Mouse (Mus musculus) neural tube, postnatal 0 days (tissue): Measurements from ENCODE around the gene Qtrt1. TPM values are rescaled to one million over a fixed set of nuclear protein-coding genes. Genes with fewer than 3 reads are reported as not detected.

ENCODE experiments used
- polyA plus RNA-seq: library from polyadenylated mRNA; unstranded; fragments of >200 nt; fragmentation: Nextera tagmentation; extraction: Ambion mirVana; gene quantifications from 2 replicates; pipeline ENCODE4 v1.2.1, GENCODE M21; 2015

Qtrt1 gene
- 38.6 and 45.7 TPM in 2 replicates for polyA plus RNA-seq

GRCm38 (mm10) chr9:21411669-21412550 is at the start of gene Qtrt1:
TSS of gene Qtrt1 (plus strand) at chr9:21411837.

GRCm38 (mm10) chr9:21367357-21368111 is 44.1 kb upstream of the Qtrt1 start, which contains the start of gene Ilf3:
TSS of gene Ilf3 (plus strand) at chr9:21367871.

GRCm38 (mm10) chr9:21424631-21425555 is 13.3 kb downstream of the Qtrt1 start, which contains the start of gene Dnm2:
TSS of gene Dnm2 (plus strand) at chr9:21424908.

Other genes with a start within 250 kb of the Qtrt1 start
- gene Pde4a, start 246.1 kb upstream of the Qtrt1 start, polyA plus RNA-seq: 49.6 and 56.9 TPM in 2 replicates
- gene Keap1, start 172.5 kb upstream of the Qtrt1 start, polyA plus RNA-seq: 60.8 and 64.1 TPM in 2 replicates
- gene S1pr5, start 163.4 kb upstream of the Qtrt1 start, polyA plus RNA-seq: 5.5 and 5.9 TPM in 2 replicates
- 41.7 and 48.3 TPM in 2 replicates for gene Atg4d, start 146.5 kb upstream of the Qtrt1 start, polyA plus RNA-seq
- gene Kri1, start 123.9 kb upstream of the Qtrt1 start, polyA plus RNA-seq: 11.8 and 12.0 TPM in 2 replicates
- gene Cdkn2d, start 120.4 kb upstream of the Qtrt1 start, polyA plus RNA-seq: 157 and 165 TPM in 2 replicates
- 3.5 and 4.4 TPM in 2 replicates for gene Ap1m2, start 99.5 kb upstream of the Qtrt1 start, polyA plus RNA-seq
- 47.3 and 53.9 TPM in 2 replicates for gene Slc44a2, start 91.1 kb upstream of the Qtrt1 start, polyA plus RNA-seq
- gene Ilf3, start 44.0 kb upstream of the Qtrt1 start, polyA plus RNA-seq: 156 and 169 TPM in 2 replicates
- 49.8 and 50.1 TPM in 2 replicates for gene Dnm2, start 13.1 kb downstream of the Qtrt1 start, polyA plus RNA-seq
- gene Tmed1, start 98.4 kb downstream of the Qtrt1 start, polyA plus RNA-seq: 59.8 and 64.4 TPM in 2 replicates
- 1.2 and 1.6 TPM in 2 replicates for gene AB124611, start 114.3 kb downstream of the Qtrt1 start, polyA plus RNA-seq
- gene Carm1, start 135.1 kb downstream of the Qtrt1 start, polyA plus RNA-seq: 24.3 and 30.1 TPM in 2 replicates
- gene Timm29, start 180.9 kb downstream of the Qtrt1 start, polyA plus RNA-seq: 48.5 and 49.7 TPM in 2 replicates
- gene Yipf2, start 181.0 kb downstream of the Qtrt1 start, polyA plus RNA-seq: 18.7 and 21.2 TPM in 2 replicates
- gene Smarca4, start 204.3 kb downstream of the Qtrt1 start, polyA plus RNA-seq: 62.2 and 75.6 TPM in 2 replicates